Mouse (Mus musculus): ENCODE measurements around the gene Tsc2.

- TF ChIP-seq CTCF (IDR thresholded peaks at IDR 0.05; ENCODE audit: borderline replicate concordance, control insufficient read depth, extremely low read depth, insufficient read depth, low read length, poor library complexity) (no peak), POLR2A (IDR thresholded peaks at IDR 0.05; ENCODE audit: control insufficient read depth, extremely low read depth, insufficient read depth, low read length, poor library complexity) (no peak)
These were observed 36.4 kb downstream of the Tsc2 start for GRCm38 (mm10) chr17:24596073-24596466.
